Mouse (Mus musculus): Measurements from ENCODE around the gene Cars.

- no peak for TF ChIP-seq POLR2A (IDR thresholded peaks at IDR 0.05; ENCODE audit: insufficient read depth, low read length)
- no peak for TF ChIP-seq CTCF (IDR thresholded peaks at IDR 0.05; ENCODE audit: low read depth, low read length)
Measured at GRCm38 (mm10) chr7:143628540-143628939, 28.6 kb upstream of the Cars start, which contains the start of gene Tnfrsf26.

Measured in ES-Bruce4 (cell line).